Mouse (Mus musculus) NIH3T3 (cell line): ENCODE data around the gene Usp15.

ENCODE experiments used
- DNase-seq: peaks from one replicate; pipeline ENCODE4 v3.0.0-alpha.2; 2012; ENCODE audit warnings: low read depth

Gene Usp15

DNA sequence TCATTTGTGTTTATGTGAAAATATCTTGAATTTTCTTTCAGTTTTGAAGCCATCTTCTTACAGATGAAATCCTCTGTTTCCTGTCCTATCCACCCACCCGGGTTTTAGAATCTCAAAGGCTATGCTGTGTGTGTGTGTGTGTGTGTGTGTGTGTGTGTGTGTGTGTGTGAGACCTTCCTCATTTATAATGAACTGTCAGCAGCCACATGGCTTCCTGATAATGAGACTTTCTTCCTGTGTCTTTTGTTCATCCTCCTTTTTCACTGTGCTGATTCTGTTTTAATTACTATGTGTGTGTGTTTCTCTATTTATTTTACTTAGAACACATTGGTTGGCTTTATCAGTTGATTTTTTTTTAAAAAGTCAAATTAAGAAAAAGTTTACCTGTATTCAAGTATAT is 95.5 kb downstream of the Usp15 start:
- DNase-seq = no peak

DNA sequence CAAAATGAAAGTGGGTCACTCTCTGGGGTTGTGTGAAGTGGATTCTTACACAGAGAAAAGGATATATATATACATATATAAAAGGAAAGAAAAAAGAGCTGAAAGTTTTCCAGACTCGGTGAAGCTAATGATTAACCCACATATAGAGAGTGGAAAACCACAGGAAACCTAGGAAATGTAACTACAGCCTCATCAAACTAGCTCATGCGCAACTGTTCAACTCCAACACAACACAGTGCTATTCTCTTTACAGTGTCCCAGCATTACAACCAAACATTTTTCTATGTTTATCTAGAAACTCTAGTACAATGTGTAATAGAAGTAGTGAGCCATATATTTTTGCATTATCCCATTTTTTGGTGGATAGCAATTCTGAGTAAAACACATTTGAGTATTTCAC is 96.2 kb downstream of the Usp15 start:
- DNase-seq = no peak

DNA sequence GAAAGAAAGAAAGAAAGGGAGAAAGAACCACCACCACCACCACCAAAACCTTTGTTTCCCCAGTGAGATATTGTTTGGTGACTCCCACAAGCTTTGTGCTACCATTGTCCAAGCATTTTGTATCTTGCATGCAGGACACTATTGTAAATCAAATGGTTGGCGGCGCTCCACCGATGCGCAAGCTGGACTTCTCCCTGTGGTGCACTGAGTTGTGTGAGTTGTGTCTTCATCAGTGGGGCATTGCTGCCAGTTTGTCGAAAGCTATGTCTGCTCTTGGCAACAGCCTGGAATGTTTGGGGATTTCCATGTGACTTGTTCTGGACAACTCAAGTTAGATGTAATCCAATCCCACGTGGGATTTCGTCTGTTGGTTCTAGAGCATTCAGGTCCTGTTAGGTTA is 102.3 kb downstream of the Usp15 start:
- DNase-seq = peak; percentile 26

DNA sequence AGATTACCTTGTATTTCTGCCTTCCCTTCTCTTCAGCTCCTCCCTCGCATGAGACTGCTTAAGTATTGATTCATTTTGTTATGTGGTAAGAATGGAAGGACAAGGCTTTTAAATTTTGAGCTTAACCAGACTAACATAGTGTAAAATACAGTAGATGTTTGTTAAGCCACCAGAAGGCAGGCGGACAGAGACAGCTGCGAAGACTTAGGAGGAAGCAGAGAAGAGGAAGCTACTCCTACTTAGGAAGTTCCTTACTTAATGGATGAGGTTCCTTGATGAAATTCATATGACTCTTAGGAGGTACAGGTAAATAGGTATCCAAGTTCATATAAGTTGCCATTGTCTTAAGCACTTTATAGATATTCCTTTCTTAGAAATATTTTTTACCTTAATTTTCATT is 104.2 kb downstream of the Usp15 start:
- no peak for DNase-seq

DNA sequence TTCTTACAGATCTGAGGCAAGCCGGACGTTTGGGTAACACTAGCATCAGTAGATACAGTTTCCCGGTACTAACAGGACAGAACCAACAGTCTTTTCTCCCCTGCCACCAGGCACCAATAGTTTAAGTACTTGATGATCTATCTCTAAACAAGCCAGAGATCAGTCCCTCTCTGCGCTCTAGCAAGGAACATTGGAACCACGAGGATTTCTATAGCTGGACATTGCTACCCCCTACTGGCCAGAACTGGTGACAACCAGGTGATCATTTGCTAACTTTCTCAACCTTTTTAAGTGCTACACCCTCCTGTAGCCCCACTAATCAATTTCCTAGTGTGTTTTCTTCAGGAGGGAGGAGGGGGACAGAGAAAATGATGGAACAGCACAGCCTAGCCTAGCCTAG is 105.1 kb downstream of the Usp15 start:
- DNase-seq = peak; percentile 82

DNA sequence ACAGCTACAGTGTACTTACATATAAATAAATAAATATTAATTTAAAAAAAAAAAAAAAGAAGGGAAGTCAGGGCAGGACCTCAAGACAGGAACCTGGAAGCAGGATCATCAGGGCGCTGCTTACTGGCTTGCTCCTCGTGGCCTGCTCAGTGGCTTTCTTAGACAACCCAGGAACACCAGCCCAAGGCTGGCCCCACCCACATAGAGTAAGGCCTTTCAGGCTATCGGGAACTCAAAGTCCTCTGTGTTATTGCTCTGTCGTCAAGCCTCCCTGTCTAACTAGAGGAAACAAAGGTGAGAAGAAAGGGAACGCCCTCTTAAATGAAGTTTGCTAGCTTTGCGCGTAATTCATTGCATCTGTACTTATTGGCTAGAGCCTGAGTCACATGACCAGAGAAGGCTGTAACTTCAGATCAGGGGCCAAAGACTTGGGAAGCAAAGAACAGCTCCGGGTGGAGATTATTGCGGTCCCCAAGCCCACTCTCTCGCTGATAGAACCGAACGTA is 107.3 kb downstream of the Usp15 start:
- no peak for DNase-seq

DNA sequence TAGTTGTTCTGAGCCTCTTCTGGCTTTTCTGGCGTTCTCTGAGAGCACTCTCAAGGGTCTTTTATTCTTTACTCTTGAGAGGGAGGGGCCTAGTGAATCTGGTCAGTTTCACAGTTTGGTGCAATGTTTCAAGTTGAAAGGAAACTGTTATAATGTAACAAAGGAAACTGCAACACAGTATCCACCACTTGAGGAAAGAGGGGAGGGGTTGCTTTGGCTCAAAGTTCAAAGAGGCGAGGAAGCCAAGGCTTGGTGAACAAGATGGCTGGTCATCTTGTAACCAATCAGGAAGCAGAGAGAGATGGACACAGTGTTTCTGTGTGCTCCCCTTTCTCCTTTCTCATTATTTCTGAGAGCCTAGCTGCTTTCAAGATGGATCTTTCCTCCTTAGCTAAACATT is 109.9 kb downstream of the Usp15 start:
- DNase-seq = no peak

DNA sequence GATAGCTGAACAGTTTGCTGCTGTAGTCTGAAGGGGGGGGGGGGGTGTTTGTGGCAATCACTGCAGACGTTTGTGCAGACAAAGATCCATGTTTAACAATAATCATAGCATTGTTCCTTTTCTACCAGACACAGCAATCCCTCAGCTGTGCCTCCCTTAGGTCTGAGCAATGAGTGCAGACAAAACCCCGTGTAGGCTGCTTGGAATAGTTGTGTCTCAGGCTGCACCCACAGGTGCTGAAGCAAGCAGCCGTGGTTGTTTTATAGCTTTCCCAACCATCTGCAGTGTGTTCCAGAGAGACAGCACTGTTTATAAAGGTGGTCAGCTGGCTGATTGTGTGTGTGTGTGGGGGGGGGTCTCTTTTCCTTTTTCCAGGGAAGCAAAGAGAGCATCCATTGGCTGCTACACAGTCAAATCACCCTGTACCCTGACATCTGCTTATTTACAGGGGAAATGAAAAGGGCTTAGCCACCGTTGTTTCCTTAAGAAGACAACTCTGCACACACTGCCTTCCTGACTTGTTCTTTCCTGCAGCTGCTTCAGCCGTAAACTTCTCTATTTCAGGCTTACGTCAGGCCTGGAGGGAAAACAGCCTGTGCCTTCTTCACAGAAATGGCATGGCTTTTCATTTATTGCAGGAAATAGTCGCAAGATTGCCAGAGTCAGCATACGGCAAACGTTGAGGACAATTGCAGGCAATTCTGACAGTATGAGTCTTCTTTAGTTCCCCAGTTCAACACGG is 111.7 kb downstream of the Usp15 start:
- no peak for DNase-seq

DNA sequence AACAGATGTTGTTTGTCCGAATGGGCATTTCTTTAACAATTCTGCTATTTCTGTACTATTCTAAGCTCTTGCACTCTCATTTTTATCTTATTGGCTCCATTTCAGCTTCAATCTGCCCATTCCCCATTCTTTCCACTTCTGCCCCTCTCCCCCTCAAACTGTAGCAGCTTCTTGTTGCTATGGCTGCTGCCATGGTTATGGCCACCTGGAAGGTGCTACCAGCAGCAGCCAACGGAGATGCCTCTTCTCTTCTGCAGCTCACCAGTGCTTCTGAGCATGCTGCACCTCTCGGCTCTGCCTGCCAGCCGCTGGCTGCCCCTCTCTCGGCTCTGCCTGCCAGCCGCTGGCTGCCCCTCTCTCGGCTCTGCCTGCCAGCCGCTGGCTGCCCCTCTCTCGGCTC is 112.5 kb downstream of the Usp15 start:
- DNase-seq = no peak

DNA sequence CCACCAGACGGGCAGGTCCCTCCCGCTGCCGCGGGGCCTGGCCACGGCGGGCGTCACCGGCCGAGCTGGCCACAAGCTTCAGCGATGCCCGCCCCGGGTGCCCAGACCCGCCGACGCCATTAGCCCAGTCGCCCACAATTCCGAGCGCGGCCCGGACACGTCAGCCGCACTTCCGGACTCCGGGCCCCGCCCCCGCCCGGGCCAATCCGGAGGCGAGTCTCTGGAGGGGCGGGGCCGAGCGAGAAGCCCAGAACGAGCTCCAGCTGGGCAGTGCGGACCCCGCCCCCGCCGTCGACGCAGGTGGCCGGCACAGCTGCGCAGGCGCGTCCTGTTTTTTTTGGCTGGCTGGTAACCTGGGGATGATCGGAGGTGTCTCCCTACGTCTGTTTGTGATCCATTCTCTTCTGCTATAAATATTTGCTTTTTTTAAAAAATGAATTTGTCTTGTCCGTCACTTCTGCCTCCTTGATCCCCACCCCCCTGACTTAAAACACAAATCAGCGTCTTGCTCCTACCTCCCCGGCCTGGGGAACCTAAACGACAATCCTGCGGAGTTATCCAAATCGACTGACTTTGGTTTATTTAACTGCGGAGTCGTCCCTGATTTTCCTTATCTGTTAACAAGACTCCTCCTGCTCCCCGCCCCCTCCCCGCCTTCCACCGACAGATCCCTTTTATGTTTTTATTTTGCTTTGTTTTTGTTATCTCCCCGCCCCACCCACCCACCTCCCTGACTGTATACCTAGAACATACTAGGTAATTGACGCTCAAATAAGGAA is 120.4 kb downstream of the Usp15 start, which contains the start of gene Mon2:
TSS of gene Mon2 (minus strand) at position 261 of the 779 bp plus-strand sequence.
- peak; percentile 99 for DNase-seq

DNA sequence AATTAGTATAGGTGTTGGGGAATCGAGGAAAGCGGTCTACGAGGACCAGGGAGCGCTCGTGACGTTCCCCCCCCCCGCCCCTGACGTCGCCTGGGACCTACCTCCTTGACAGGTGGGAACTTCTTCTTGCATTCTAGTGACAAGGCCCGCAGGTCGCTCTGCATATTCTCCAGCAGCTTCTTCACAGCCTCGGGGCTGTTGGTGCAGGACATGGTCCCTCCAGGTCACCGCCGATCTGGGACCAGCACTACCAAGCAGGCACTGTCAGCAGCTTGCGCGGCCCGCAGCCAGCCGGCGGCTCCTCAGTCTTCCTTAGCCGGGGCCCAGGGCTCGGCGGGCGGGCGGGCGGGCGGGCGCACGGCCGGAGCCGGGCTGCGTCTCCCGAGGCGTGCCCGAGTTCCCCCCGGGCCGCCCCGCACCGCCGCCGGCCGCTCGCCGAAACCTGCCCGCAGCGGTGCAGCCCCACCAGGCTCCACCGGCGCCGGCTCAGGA is 121.0 kb downstream of the Usp15 start:
- peak; percentile 34 for DNase-seq

DNA sequence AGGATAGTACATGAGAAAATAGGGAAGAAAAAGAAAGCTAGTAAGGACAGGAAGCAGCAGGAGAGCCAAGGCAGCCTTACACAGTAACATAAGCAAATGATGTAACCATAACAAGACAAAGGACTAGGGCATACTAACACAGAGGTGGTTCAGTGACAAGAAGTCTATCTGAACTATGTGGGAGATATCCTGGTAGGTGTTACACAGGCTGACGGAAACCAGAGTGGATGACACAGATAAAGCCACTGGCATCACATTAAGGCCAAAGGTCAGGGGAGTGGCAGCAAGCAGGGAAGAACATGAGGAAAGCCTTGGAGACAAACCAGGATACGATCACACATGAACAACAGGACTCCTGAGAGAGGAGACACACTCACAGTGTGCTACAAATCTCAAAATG is 124.8 kb downstream of the Usp15 start:
- no peak for DNase-seq

DNA sequence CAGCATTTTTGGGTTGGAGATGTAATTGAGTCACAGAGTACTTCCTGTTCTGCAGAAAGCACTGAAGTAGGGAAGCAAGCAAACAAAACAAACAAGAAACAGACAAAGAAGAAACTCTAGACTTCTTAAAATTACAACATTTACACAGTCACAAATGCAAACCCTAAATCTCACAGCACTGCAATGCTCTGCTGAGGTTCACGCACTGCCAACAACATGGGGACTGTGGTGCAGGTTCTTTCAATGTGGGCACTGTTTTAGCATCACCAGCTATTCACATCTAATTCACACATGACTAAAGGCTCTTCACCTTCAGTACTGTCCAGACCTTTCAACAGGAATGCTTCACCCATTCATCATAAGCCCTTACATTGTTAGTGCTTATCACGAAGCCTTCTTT is 133.8 kb downstream of the Usp15 start:
- DNase-seq = no peak

DNA sequence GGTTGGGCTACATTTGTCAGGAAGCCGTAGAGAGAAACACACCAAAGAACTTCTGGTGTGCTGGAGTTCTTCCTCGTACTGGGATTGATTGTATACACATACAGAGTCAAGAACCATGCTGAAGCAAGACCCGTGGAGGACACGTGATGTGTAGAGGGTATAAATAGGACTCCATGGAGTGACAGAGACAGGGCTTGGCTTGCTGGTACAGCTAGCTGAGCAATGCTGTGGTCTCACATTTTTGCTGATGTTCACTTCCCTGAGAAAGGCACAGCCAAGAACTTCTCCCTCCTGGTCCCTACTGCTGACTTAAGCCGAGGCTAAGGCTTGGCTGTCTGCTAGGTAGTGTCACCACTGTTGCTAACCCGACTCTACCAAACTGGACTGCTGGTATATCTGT is 136.0 kb downstream of the Usp15 start:
- no peak for DNase-seq

DNA sequence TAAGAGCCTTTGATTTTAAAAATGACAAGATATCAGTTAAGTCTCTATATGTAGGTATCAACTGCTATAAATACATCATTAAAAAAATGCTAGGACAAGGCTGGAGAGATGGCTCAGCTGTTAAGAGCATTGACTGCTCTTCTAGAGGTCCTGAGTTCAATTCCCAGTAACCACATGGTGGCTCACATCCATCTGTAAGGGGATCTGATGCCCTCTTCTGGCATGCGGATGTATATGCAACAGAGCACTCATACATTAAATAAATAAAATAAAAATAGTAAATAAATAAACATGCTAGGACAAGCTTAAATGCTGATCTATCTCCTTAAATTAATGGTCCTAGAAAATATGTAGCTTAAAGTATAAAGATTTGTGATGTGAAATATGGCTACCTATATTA is 139.7 kb downstream of the Usp15 start:
- DNase-seq = peak; percentile 30

DNA sequence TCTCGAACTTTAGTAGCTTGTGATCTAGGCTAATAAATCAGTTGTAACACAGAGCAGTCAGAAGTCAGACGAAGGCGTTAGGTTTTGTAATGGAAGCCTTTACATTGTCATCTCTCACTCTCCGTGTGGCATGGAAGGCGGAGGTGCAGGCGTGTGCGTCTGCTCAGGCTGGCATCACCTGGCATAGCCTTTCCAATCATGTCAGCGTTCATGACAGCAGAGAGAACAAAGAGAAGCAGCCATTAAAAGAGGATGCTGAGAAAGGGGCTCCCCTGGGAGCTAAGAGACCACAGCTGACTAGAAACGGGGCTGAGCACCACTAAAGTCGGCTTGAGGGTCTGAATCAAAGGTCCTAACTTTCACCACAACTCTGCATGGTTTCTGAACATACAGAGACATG is 140.3 kb downstream of the Usp15 start:
- DNase-seq = no peak

DNA sequence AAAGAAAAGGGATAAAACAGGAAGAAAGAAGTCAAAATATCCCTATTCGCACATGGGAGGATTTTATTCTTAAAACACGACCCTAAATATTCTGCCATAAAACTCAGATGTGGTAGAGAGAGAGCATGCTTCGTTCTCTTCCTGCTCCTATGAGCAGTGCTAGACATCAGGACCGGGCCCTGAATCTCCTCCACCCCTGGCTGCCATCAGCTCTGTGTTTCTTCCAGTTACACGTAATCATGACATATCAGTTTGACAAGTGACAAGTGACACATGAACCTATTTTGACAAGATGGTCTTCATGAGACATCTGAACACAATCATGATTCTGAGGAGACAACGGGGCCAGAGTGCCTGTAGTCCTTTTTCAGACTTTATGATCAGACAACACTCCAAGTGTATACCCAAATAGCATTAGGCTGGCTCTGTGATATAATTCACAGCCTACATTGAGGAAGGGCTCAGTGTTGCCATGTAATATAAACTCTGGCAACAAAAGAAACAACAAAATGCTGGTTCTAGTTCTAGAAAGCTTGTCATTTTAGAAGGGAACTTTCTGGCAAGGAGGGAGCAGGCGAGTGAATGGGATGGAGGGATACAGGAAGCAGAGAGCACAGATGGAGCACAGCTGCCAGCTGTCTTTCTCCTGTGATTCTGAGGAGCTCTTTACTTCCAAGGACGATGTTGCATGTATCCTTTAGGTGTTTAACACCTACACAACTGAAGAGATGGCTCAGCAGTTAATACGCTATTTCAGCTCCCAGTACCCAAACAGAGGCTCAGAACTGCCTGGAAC is 141.4 kb downstream of the Usp15 start:
- DNase-seq = no peak
